Mouse (Mus musculus): Measurements from ENCODE around the gene Stoml1.

Gene Stoml1

GRCm38 (mm10) chr9:58234502-58235015 lies 18.4 kb upstream of the Stoml1 start:
- CTCF ChIA-PET: interaction anchor here (0.5 kb wide), 1 partner anchor 34 kb away, joined by 5 read pairs; no protein-coding TSS in a partner anchor

GRCm38 (mm10) chr9:58241780-58242485 lies 11.0 kb upstream of the Stoml1 start:
- CTCF ChIA-PET: interaction anchor here (0.9 kb wide), 1 partner anchor 40 kb away, joined by 3 read pairs; no protein-coding TSS in a partner anchor

DNA sequence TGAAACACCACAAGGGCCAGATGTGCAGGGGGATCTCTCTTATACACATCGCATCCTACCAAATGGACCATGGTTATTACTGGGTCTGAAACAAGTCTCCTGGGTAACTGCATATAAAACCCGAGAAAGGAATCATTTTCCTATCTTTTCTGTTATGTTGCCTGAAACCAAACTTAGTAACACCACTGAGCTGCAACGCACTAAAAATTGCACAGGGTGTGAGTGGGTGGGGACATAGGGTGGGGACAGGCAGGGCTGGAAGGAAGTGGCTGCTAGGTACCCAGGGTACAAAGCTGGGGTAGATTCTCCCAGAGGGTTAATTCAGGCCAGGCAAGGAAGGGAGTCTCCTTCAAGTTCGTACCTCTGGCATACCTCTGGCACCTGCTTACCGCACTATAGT lies 10.3 kb upstream of the Stoml1 start:
- CTCF ChIA-PET: no interaction called here

DNA sequence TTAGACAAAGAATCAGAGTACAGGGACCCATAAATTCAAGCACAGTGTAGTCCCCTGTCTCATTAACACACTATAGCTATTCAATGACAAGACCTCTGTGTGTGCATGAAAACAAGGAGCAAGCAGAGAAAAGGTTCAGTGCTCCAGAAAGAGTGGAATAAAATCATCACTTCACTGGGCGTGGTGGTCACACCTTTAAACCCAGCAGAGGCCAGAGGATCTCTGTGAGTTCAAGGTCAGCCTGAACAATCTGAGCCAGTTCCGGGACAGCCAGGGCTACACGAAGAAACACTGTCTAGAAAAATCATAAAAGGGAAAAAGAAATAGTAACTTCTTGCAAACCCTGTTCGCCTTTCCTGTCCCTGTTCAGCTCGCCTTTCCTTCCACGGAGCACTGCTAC lies 9.3 kb upstream of the Stoml1 start:
- CTCF ChIA-PET: no interaction called here

DNA sequence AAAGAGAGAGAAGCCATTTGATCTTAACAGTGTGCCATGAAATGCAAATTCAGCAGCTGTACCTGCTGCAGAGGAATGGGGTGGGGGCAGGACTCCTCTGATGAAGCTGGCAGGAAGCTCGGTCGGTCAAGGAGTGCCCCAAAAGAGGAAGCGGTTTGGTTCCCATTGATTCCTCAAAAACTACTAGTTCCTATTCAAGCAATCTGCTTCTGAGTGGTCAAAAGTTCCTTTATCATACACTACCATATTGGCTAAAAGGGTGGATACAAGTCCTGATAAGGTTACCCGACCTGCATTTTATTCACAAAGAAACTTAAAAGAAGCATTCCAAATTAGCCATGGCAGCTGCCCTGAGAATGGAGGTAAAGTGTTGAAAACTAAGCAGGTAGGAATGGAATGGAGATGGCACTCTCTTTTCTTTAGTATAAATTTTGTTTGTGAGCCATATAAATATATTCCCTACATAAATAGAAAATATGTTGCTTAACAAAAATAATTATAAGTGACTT lies 6.8 kb upstream of the Stoml1 start:
- CTCF ChIA-PET: interaction anchor here (1.1 to 2.0 kb wide), 2 partner anchors 8 to 14 kb away, joined by 3 to 4 read pairs; no protein-coding TSS in a partner anchor

- CTCF ChIA-PET: interaction anchor here (0.6 to 2.0 kb wide), 9 partner anchors 9 to 42 kb away, joined by 3 to 5 read pairs (median 3); no protein-coding TSS in a partner anchor
These were observed 5.8 kb upstream of the Stoml1 start for GRCm38 (mm10) chr9:58247064-58247759.

- CTCF ChIA-PET: interaction anchor here (1.2 to 1.8 kb wide), 5 partner anchors 22 to 33 kb away, joined by 3 to 5 read pairs (median 5); no protein-coding TSS in a partner anchor
These were observed 4.1 kb upstream of the Stoml1 start for GRCm38 (mm10) chr9:58248746-58249413.

- CTCF ChIA-PET: interaction anchor here (0.8 to 1.8 kb wide), 4 partner anchors 9 to 26 kb away, joined by 3 to 5 read pairs (median 4); no protein-coding TSS in a partner anchor
These were observed 3.3 kb upstream of the Stoml1 start, which contains the start of gene Pml for GRCm38 (mm10) chr9:58249592-58250192. Gene Pml (minus strand): TSS chr9:58249786.

DNA sequence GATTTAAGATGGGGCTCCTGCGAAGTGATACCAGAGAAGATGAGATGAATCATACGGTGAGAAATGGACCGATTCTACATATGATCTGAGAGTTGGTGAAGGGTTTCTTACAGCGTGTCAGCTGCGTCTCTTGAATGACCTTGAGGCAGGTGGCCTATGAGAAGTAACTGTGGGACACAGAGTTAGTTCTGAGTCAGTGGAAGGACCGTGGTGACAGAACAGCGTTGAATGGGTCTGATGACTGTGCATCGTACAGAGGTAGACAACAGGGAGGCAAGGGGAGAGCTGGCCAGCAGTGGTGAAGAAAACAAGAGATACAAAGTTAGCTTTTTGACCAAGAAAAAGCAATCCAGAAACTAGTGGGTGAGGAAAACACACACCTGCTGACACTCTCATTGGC lies 2.6 kb upstream of the Stoml1 start:
- CTCF ChIA-PET: interaction anchor here (0.8 to 1.8 kb wide), 4 partner anchors 8 to 25 kb away, joined by 3 to 5 read pairs (median 4); no protein-coding TSS in a partner anchor

DNA sequence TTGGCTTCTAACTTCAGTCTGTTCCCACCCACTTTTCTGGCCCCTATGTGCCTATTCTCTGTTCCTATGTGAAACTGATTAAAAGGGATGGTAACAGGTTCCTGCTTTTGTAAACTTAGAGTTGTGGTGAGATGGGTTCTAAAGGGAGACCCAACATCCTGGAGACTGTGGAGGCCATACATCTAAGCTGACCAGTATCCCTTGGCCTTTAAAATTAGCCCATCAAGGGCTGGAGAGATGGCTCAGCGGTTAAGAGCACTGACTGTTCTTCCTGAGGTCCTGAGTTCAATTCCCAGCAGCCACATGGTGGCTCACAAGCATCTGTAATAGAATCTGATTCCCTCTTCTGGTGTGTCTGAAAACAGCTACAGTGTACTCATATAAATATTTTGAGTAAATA lies 2.2 kb upstream of the Stoml1 start:
- CTCF ChIA-PET: interaction anchor here (1.8 kb wide), 1 partner anchor 25 kb away, joined by 5 read pairs; no protein-coding TSS in a partner anchor

GRCm38 (mm10) chr9:58253805-58254122 lies 800 bp downstream of the Stoml1 start:
- CTCF ChIA-PET: interaction anchor here (0.6 to 4.1 kb wide), 4 partner anchors 8 to 594 kb away, joined by 3 to 15 read pairs (median 4); no protein-coding TSS in a partner anchor

DNA sequence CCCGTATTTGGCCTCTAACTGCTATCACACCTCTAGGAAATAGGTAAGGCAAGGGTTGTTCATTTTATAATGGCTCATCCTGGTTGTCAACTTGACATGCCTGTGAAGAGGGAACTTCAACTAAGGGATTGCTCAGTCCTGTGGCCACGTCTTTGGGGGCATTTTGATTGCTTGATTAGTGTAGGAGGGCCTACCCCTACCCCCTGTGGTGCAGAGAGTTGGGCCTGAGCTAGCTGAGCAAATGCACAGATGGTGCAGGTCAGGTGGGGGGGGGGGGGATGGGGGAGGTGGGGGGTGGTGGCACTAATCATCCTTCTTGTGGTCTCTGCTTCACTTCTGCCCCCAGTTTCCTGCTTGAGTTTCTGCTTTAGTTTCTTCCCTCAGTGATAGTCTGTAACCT lies 2.1 kb downstream of the Stoml1 start:
- CTCF ChIA-PET: interaction anchor here (0.6 to 4.1 kb wide), 2 partner anchors 11 to 346 kb away, joined by 3 to 15 read pairs; no protein-coding TSS in a partner anchor

DNA sequence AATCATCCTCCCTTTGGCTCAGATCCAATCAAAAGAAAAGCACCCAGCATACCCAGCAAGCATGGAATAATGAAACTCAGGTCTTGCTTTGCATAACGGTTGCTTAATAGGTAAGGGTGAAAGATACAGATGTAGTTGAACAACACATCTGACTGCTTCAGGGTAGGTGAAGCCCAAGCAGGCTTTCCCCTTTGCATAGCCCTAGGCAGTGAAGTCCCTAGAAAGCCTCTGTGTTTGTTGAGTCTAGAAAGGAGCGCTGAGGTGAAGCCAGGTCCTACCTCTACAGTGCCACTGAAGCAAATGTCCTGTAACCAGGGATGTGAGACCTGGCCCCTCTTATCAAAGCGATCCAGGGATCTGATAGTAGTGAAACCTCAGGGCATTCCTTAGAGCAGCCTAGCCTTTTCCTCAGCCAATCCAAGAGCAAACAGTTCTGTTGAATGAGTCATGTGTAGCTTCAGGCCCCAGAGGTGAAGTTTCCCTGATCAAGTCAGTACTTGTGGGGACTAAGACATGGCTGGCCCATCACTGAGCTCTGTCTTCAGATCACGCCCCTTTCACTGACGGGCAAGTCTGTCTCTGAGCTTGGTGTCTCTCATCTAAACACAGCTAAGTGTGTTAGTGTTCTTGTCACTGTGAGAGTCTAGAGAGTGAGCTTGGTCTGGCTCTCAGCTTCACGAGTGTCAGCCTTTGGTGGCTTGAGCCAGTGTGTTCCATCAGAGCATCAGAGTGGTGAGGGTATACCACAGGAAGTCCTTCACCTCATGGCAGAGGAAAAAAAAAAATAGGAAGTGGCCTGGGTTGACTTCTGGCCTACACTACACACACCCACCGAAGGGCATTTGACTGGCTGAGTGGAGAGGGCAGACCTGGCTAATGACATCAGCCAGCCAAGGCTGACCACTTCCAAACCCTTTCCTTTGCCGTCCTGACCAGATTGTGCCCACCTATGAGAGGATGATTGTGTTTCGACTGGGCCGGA lies 3.0 kb downstream of the Stoml1 start:
- CTCF ChIA-PET: interaction anchor here (0.5 to 4.1 kb wide), 3 partner anchors 9 to 53 kb away, joined by 3 to 15 read pairs (median 3); no protein-coding TSS in a partner anchor

DNA sequence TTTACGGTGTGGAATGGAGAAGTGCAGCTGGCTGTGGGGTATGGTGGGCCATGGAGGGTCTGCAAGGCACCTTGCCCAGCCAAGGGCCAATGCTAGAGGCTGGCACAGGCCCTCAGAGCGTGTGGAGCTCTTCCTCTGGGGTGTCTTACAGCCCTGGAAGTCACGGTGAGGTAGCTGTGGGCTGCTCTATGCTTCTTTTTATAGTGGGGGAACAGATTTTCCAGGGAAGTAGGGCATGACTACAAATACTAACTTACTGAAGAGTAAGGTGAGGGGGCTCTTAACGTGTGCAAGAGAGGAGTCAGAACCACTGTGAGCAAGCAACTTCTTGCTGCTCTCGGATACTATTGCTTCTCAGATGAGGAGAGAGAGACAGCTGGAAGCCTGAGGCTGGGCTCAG lies 9.5 kb downstream of the Stoml1 start:
- CTCF ChIA-PET: no interaction called here

DNA sequence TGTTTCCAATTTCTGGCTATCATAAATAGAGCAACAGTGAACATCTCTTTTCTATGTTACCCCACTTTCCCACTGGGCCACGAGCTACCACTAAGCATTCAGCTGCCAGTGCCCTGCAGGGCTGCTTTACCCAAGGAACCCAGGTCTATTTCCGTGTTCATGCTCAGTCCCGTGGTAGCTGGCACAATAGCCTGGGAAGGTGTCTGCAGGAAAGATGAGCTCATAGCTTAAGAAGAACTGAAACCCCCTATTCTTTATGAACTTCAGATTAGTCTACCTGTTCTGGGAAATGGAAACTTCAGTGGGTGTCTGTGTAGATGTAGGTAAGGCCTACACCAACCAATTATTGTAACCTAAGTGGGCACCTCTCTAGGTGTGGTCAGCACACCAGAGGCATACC lies 12.4 kb downstream of the Stoml1 start:
- CTCF ChIA-PET: interaction anchor here (3.4 kb wide), 1 partner anchor 10 kb away, joined by 15 read pairs; no protein-coding TSS in a partner anchor

- CTCF ChIA-PET: interaction anchor here (0.6 to 3.4 kb wide), 3 partner anchors 11 to 41 kb away, joined by 6 to 15 read pairs (median 6); partner anchors contain the start of gene Stoml1
These were observed 13.6 kb downstream of the Stoml1 start for GRCm38 (mm10) chr9:58266571-58267011.

GRCm38 (mm10) chr9:58267046-58267445 lies 14.1 kb downstream of the Stoml1 start:
- CTCF ChIA-PET: interaction anchor here (0.6 to 3.4 kb wide), 3 partner anchors 11 to 42 kb away, joined by 6 to 15 read pairs (median 6); partner anchors contain the start of gene Stoml1

- CTCF ChIA-PET: interaction anchor here (0.6 to 3.4 kb wide), 4 partner anchors 13 to 697 kb away, joined by 5 to 15 read pairs (median 6); no protein-coding TSS in a partner anchor
These were observed 15.7 kb downstream of the Stoml1 start for GRCm38 (mm10) chr9:58268384-58269313.
